In the genomic region with DNA sequence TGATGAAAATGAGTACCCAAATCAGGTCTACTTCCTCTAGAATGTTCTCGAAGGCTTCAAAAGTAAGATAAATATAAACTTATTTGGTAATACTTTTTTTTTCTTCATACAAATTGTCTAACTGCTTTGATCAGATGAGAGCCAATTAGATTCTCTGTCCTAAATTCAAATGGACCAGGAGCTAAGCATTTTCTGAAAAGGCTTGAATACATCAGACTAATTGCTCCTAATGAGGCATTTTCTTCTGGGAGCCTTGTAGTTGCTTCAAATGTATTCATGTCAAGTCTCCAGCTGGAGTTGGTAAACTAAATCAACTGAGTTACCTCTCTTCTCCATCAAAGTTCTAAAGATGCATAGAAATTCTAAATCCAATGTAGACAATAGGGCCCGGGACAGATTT, we compare ENCODE assay signal across 21 mouse cellular contexts.
A peak's percentile ranks its signal among the peaks of the same experiment; 100 is the strongest.
DNase-seq lines count a peak whose midpoint lies in the region; ATAC-seq and TF ChIP-seq lines count a peak whose summit lies in the region.
"Had no signal": no experiment of that assay in that cellular context is flagged by ENCODE, and none has a peak within 500 bp of the region (broad histone marks: within the 10 kb centered on the region; RNA-seq: fewer than 3 reads in every experiment).

No protein-coding gene starts in this region.

- H3K4me1 ChIP-seq in forebrain, embryonic 12.5 days, result peaks cover 17% of the 10 kb centered on the region; the same call in 1 of the 2 replicates
- no peaks in the 10 kb centered on the region; the same call in 1 of the 2 replicates for H3K4me1 ChIP-seq in forebrain, embryonic 16.5 days (replicated peaks; ENCODE audit: control insufficient read depth, insufficient read depth, low read length)
- H3K4me1 ChIP-seq: embryonic facial prominence, embryonic 13.5 days; heart, embryonic 13.5 days; hindbrain, embryonic 12.5 days; intestine, embryonic 15.5 days had no signal

- no peak overlapping the region for H3K4me3 ChIP-seq in layer of hippocampus, adult 2 months
- no peak overlapping the region for H3K4me3 ChIP-seq in forebrain, embryonic 12.5 days (replicated peaks)
- H3K4me3 ChIP-seq in forebrain, embryonic 16.5 days (replicated peaks; ENCODE audit: low read length), result no peak overlapping the region
- H3K4me3 ChIP-seq: embryonic facial prominence, embryonic 13.5 days; heart, embryonic 13.5 days; hindbrain, embryonic 12.5 days; intestine, embryonic 15.5 days had no signal

- no peak for DNase-seq in layer of hippocampus, adult 2 months (ENCODE audit: low spot score in 2 of 2)
- DNase-seq in layer of hippocampus, postnatal 14 days (ENCODE audit: low spot score in 2 of 2), result no peak
- DNase-seq in heart, postnatal 4 days, result no peak
- DNase-seq in embryo, embryonic 9.5 days (ENCODE audit: extremely low spot score), result no peak
- no peak for DNase-seq in thymus, postnatal 0 days (ENCODE audit: low spot score)
- DNase-seq: adrenal gland, adult 8-10 months; adrenal gland, postnatal 36 days; cerebellum, adult 11 months; cerebellum, adult 8-10 months; cerebellum, postnatal 14 days; embryo, embryonic 11 days; gastrocnemius, postnatal 36 days; heart, adult 11 months; heart, postnatal 36 days; kidney, adult 18-20 months had no signal

- peak; percentile 66; the same call in 1 of the 2 replicates for ATAC-seq in forebrain, embryonic 12.5 days (ENCODE audit: low FRiP score)
- peak; percentile 59; the same call in 1 of the 2 replicates for ATAC-seq in forebrain, embryonic 16.5 days
- ATAC-seq: intestine, embryonic 15.5 days had no signal

- H3K4me2 ChIP-seq in forebrain, embryonic 12.5 days, result no peak overlapping the region
- H3K4me2 ChIP-seq in forebrain, embryonic 16.5 days (ENCODE audit: low read length), result no peak overlapping the region
- H3K4me2 ChIP-seq: embryonic facial prominence, embryonic 13.5 days; heart, embryonic 13.5 days; hindbrain, embryonic 12.5 days; intestine, embryonic 15.5 days had no signal

- no peaks in the 10 kb centered on the region for H3K36me3 ChIP-seq in forebrain, embryonic 12.5 days (replicated peaks)
- no peaks in the 10 kb centered on the region for H3K36me3 ChIP-seq in forebrain, embryonic 16.5 days (ENCODE audit: control insufficient read depth, insufficient read depth)
- H3K36me3 ChIP-seq: embryonic facial prominence, embryonic 13.5 days; heart, embryonic 13.5 days; hindbrain, embryonic 12.5 days; intestine, embryonic 15.5 days had no signal

- no peaks in the 10 kb centered on the region for H3K9me3 ChIP-seq in forebrain, embryonic 12.5 days
- H3K9me3 ChIP-seq in forebrain, embryonic 16.5 days (ENCODE audit: control insufficient read depth, low read length), result no peaks in the 10 kb centered on the region
- H3K9me3 ChIP-seq: embryonic facial prominence, embryonic 13.5 days; heart, embryonic 13.5 days; hindbrain, embryonic 12.5 days; intestine, embryonic 15.5 days had no signal

- no peak for TF ChIP-seq CTCF in layer of hippocampus, adult 2 months (conservative IDR thresholded peaks at IDR 0.05)

- H3K27ac ChIP-seq in layer of hippocampus, adult 2 months, result peak overlapping the region; percentile 1; the same call in 1 of the 2 replicates
- no peak overlapping the region for H3K27ac ChIP-seq in forebrain, embryonic 12.5 days
- H3K27ac ChIP-seq in forebrain, embryonic 16.5 days (ENCODE audit: low read length), result no peak overlapping the region
- H3K27ac ChIP-seq: embryonic facial prominence, embryonic 13.5 days; heart, embryonic 13.5 days; hindbrain, embryonic 12.5 days; intestine, embryonic 15.5 days had no signal

- no peak overlapping the region for H3K9ac ChIP-seq in forebrain, embryonic 12.5 days
- no peak overlapping the region for H3K9ac ChIP-seq in forebrain, embryonic 16.5 days (replicated peaks; ENCODE audit: low read depth, low read length)
- H3K9ac ChIP-seq: embryonic facial prominence, embryonic 13.5 days; heart, embryonic 13.5 days; hindbrain, embryonic 12.5 days; intestine, embryonic 15.5 days had no signal

- WGBS in forebrain, embryonic 12.5 days, result 9% methylated on average over 2 of the region's 2 CpGs
- WGBS in forebrain, embryonic 16.5 days, result 5% methylated on average over 2 of the region's 2 CpGs

- H3K27me3 ChIP-seq in forebrain, embryonic 12.5 days, result peaks cover 35% of the 10 kb centered on the region
- H3K27me3 ChIP-seq in forebrain, embryonic 16.5 days (replicated peaks; ENCODE audit: control insufficient read depth, insufficient read depth, low read length), result peaks cover 4% of the 10 kb centered on the region; the same call in 1 of the 2 replicates
- H3K27me3 ChIP-seq: embryonic facial prominence, embryonic 13.5 days; heart, embryonic 13.5 days; intestine, embryonic 15.5 days had no signal
